Mouse (Mus musculus) embryonic fibroblast, embryonic 13.5 days (primary cell): ENCODE data around the gene D10Jhu81e.

Experiments
- CTCF ChIP-seq: IDR thresholded peaks from 2 replicates; pipeline ENCODE4 v1.5.1; 2011; ENCODE audit warnings: mild to moderate bottlenecking, control low read depth, low read length, moderate library complexity, borderline replicate concordance; ENCODE audit not compliant: insufficient read depth
- POLR2A ChIP-seq: IDR thresholded peaks from 2 replicates; pipeline ENCODE4 v1.6.1; 2011; ENCODE audit warnings: low read depth, mild to moderate bottlenecking, control low read depth, low read length, moderate library complexity

- TF ChIP-seq CTCF (no peak), POLR2A (no peak)
These were observed 44.8 kb upstream of the D10Jhu81e start for GRCm38 (mm10) chr10:78214371-78214770.
